Mouse (Mus musculus) thymus, adult 2 months (tissue): ENCODE data around the gene Hmox2. TPM values are rescaled to one million over a fixed set of nuclear protein-coding genes. Genes with fewer than 3 reads are reported as not detected.

ENCODE experiments used
- DNase-seq: peaks from one replicate; pipeline ENCODE4 v3.0.0; 2021
- H3K27ac ChIP-seq: fragments of 200-500 bp; 2 replicates; pipeline ENCODE4 v1.5.1; 2012; ENCODE audit warnings: low read length, control low read depth; ENCODE audit not compliant: control insufficient read depth, insufficient read depth
- H3K27me3 ChIP-seq: fragments of 200-500 bp; 2 replicates; pipeline ENCODE4 v1.6.1; 2012; ENCODE audit warnings: mild to moderate bottlenecking, low read length, moderate library complexity, mixed read lengths; ENCODE audit not compliant: control insufficient read depth, insufficient read depth
- H3K36me3 ChIP-seq: fragments of 200-500 bp; 2 replicates; pipeline ENCODE4 v1.6.1; 2012; ENCODE audit warnings: mild to moderate bottlenecking, low read length, moderate library complexity; ENCODE audit not compliant: control insufficient read depth, insufficient read depth
- H3K4me1 ChIP-seq: fragments of 200-500 bp; replicated peaks from 2 replicates; pipeline ENCODE4 v1.6.1; 2012; ENCODE audit warnings: low read length; ENCODE audit not compliant: control insufficient read depth, insufficient read depth
- H3K4me3 ChIP-seq: fragments of 200-500 bp; 2 replicates; pipeline ENCODE4 v1.5.1; 2012; ENCODE audit warnings: mild to moderate bottlenecking, low read length, control low read depth, moderate library complexity; ENCODE audit not compliant: control insufficient read depth, insufficient read depth
- CTCF ChIP-seq: fragments of 200-500 bp; IDR thresholded peaks from 2 replicates; pipeline ENCODE4 v1.5.1; 2012; ENCODE audit warnings: mild to moderate bottlenecking, control low read depth, low read length, moderate library complexity, borderline replicate concordance; ENCODE audit not compliant: control insufficient read depth, poor library complexity, insufficient read depth; ENCODE audit errors: extremely low read depth
- POLR2A ChIP-seq: fragments of 200-500 bp; IDR thresholded peaks from 2 replicates; pipeline ENCODE4 v1.6.1; 2012; ENCODE audit warnings: mild to moderate bottlenecking, low read length, control low read depth, moderate library complexity; ENCODE audit not compliant: control insufficient read depth, poor library complexity, insufficient read depth; ENCODE audit errors: extremely low read depth
- WGBS: fragments of 180-500 bp; shearing (Covaris S2); methylation state at CpG from one replicate; pipeline ENCODE4 v1.1.7; 2018; 5-methylcytosine and 5-hydroxymethylcytosine counted together
- polyA plus RNA-seq: library from polyadenylated mRNA; depleted of rRNA; stranded (reverse); fragments of >200 nt; gene quantifications from 2 replicates; pipeline ENCODE4 v1.2.3, GENCODE M21; 2012

Hmox2 gene
- polyA plus RNA-seq, 1 experiment = 54.7 TPM

- no peaks in the 10 kb centered on the region for H3K4me1 ChIP-seq
- no peak overlapping the region for H3K4me3 ChIP-seq
- TF ChIP-seq CTCF = no peak
- TF ChIP-seq POLR2A = no peak
- no peak overlapping the region for H3K27ac ChIP-seq
- H3K36me3 ChIP-seq = peaks cover 53% of the 10 kb centered on the region
- DNase-seq = no peak
- WGBS = 87% methylated on average over 4 of the region's 4 CpGs
- H3K27me3 ChIP-seq = no peaks in the 10 kb centered on the region
Observed at GRCm38 (mm10) chr16:4705541-4705940, 20.6 kb upstream of the Hmox2 start.

GRCm38 (mm10) chr16:4711173-4711572 lies 15.0 kb upstream of the Hmox2 start:
- TF ChIP-seq CTCF (no peak), POLR2A (no peak)
- H3K4me3 ChIP-seq = no peak overlapping the region
- H3K4me1 ChIP-seq = no peaks in the 10 kb centered on the region
- 98% methylated on average over 4 of the region's 4 CpGs for WGBS
- H3K27ac ChIP-seq = no peak overlapping the region
- H3K27me3 ChIP-seq = no peaks in the 10 kb centered on the region
- no peak for DNase-seq
- H3K36me3 ChIP-seq = peaks cover 14% of the 10 kb centered on the region

- WGBS = 93% methylated on average over 17 of the region's 17 CpGs
- Histone ChIP-seq H3K27ac (no peak overlapping the region), H3K4me1 (no peaks in the 10 kb centered on the region), H3K4me3 (no peak overlapping the region), H3K27me3 (no peaks in the 10 kb centered on the region), H3K36me3 (no peaks in the 10 kb centered on the region)
- no peak for TF ChIP-seq CTCF
- TF ChIP-seq POLR2A = no peak
- no peak for DNase-seq
Observed at GRCm38 (mm10) chr16:4713861-4714710, 12.1 kb upstream of the Hmox2 start.

- H3K27ac ChIP-seq = no peak overlapping the region
- no peak for TF ChIP-seq POLR2A
- TF ChIP-seq CTCF = no peak
- H3K27me3 ChIP-seq = no peaks in the 10 kb centered on the region
- no peaks in the 10 kb centered on the region for H3K36me3 ChIP-seq
- no peak for DNase-seq
- peak overlapping the region; percentile 23; the same call in 1 of the 2 replicates for H3K4me3 ChIP-seq
- H3K4me1 ChIP-seq = peaks cover 6% of the 10 kb centered on the region
- 47% methylated on average over 3 of the region's 3 CpGs for WGBS
Observed at GRCm38 (mm10) chr16:4717866-4718265, 8.3 kb upstream of the Hmox2 start.

- H3K36me3 ChIP-seq = no peaks in the 10 kb centered on the region
- TF ChIP-seq POLR2A (no peak), CTCF (no peak)
- H3K27me3 ChIP-seq = no peaks in the 10 kb centered on the region
- no peak within 1 kb of the TSS for H3K27ac ChIP-seq
- peak; percentile 63 for DNase-seq
- 25% methylated on average over 33 of the region's 33 CpGs for WGBS
- peak within 1 kb of the TSS; percentile 71 for H3K4me3 ChIP-seq
- H3K4me1 ChIP-seq = peaks cover 12% of the 10 kb centered on the region
Observed at GRCm38 (mm10) chr16:4718753-4719518, 7.2 kb upstream of the Hmox2 start, which contains the start of gene Nmral1. TSS of gene Nmral1 (minus strand) at chr16:4719356.

- peaks cover 18% of the 10 kb centered on the region for H3K4me1 ChIP-seq
- peak overlapping the region; percentile 84 for H3K27ac ChIP-seq
- no peak for TF ChIP-seq CTCF
- no peak for TF ChIP-seq POLR2A
- H3K36me3 ChIP-seq = no peaks in the 10 kb centered on the region
- 46% methylated on average over 7 of the region's 7 CpGs for WGBS
- DNase-seq = no peak
- no peak overlapping the region for H3K4me3 ChIP-seq
- no peaks in the 10 kb centered on the region for H3K27me3 ChIP-seq
Observed at GRCm38 (mm10) chr16:4722128-4722914, 3.8 kb upstream of the Hmox2 start.
